Mouse (Mus musculus): ENCODE measurements around the gene Speg. TPM values are rescaled to one million over a fixed set of nuclear protein-coding genes. Genes with fewer than 3 reads are reported as not detected.

Gene Speg
- polyA plus RNA-seq, 1 experiment from 2014 or later: 20.1 TPM

DNA sequence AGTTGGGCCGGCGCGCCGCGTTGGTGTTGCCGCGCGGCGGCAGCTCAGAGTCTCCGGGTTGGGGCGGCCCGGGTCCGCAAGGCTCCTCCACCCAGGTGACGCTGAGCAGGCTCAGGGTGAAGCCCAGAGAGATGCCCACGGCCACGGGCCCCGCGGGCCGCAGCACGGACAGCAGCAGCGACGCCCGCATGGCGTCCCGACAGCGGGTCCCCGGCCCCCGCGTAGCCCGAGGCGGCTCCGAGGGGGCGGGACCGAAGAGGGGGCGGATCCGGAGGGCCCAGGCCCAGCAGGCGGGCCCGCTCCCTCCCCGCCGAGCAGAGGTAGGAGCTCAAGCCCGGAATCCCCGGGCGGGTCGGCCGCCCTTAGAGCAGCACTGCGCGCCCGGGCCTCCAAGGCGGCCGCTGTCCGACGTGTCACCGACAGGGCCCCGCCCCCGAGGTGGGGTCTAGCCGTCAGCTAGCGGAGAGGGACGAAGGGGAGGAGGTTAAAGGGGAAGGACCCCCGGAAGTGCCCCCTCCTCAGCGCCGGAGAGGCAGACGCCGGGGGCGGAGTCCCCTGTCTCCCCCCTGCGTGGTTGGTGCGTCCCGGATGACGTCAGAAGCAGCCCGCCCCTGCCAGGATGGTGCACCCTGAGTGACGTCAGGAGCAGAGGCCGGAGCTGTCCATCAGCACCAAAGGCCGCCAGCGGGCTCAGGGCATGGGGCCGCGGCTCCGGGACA lies 104.0 kb downstream of the Speg start, which contains the start of the genes Chpf and Tmem198:
Chpf (minus strand) TSS at position 392 of the 719 bp plus-strand sequence.
Tmem198 (plus strand) TSS at position 617 of the 719 bp plus-strand sequence.
- Histone ChIP-seq H3K4me1 (replicated peaks; ENCODE audit: control insufficient read depth, insufficient read depth, low read length) (no peaks in the 10 kb centered on the region), H3K27ac (ENCODE audit: low read depth, low read length) (peak within 1 kb of the TSS; percentile 80), H3K36me3 (ENCODE audit: control insufficient read depth, insufficient read depth) (peaks cover 27% of the 10 kb centered on the region; the same call in 1 of the 2 replicates), H3K4me3 (ENCODE audit: low read depth, low read length) (peak within 1 kb of the TSS; percentile 74), H3K27me3 (replicated peaks; ENCODE audit: control insufficient read depth, insufficient read depth, low read length) (peaks cover 11% of the 10 kb centered on the region; the same call in 1 of the 2 replicates), H3K4me2 (replicated peaks; ENCODE audit: low read depth) (peak within 1 kb of the TSS; percentile 97), H3K9me3 (ENCODE audit: control insufficient read depth) (no peaks in the 10 kb centered on the region), H3K9ac (ENCODE audit: low read depth, low read length) (peak within 1 kb of the TSS; percentile 67)
- peak; percentile 86 for ATAC-seq
- WGBS: 0% methylated on average over 70 of the region's 76 CpGs
- TF ChIP-seq CTCF (IDR thresholded peaks at IDR 0.05; ENCODE audit: low read depth): peak; percentile 20; the same call in 1 of the 2 replicates

DNA sequence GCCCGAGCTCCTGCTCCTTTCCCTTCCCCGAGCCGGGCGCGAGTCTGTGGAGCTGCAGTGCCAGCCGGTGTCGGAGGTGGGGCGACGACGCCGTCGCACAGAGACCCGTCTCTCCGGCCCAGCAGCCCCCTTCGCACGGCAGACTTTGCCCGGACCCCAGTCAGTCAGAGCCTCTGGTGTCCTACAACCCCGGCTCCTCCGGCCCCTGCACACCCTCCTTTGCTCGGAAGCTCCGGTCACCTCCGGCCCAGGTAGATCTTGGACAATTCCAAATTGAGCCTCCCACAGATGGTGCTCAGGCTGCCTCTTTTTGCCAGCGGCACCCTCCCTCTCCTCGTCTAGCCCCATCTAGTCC lies 104.5 kb downstream of the Speg start:
- Histone ChIP-seq H3K27me3 (replicated peaks; ENCODE audit: control insufficient read depth, insufficient read depth, low read length) (peaks cover 15% of the 10 kb centered on the region; the same call in 1 of the 2 replicates), H3K27ac (ENCODE audit: low read depth, low read length) (no peak overlapping the region), H3K4me2 (replicated peaks; ENCODE audit: low read depth) (peak overlapping the region; percentile 97), H3K9me3 (ENCODE audit: control insufficient read depth) (no peaks in the 10 kb centered on the region), H3K36me3 (ENCODE audit: control insufficient read depth, insufficient read depth) (peaks cover 21% of the 10 kb centered on the region; the same call in 1 of the 2 replicates), H3K9ac (ENCODE audit: low read depth, low read length) (no peak overlapping the region), H3K4me1 (replicated peaks; ENCODE audit: control insufficient read depth, insufficient read depth, low read length) (no peaks in the 10 kb centered on the region), H3K4me3 (ENCODE audit: low read depth, low read length) (peak overlapping the region; percentile 74)
- WGBS: 2% methylated on average over 20 of the region's 24 CpGs
- peak; percentile 0; the same call in 1 of the 2 replicates for TF ChIP-seq CTCF (IDR thresholded peaks at IDR 0.05; ENCODE audit: low read depth)
- no peak for ATAC-seq

DNA sequence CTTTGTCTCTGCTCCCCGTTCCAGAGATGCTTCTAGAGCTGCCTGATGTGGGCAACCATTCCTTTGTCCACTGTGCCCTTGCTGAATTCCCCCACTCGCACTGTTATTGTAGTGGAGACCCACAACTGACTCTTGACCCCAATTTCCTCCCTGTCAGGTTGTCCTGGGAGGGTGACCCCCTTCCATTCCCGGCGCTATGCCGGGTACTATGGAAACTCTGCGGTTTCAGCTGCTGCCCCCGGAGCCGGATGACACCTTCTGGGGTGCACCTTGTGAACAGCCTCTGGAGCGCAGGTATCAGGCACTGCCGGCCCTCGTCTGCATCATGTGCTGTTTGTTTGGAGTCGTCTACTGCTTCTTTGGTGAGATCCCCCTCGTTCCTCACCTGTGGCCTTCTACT lies 104.9 kb downstream of the Speg start:
- TF ChIP-seq CTCF (IDR thresholded peaks at IDR 0.05; ENCODE audit: low read depth): no peak
- ATAC-seq: no peak
- H3K9me3 ChIP-seq (ENCODE audit: control insufficient read depth): no peaks in the 10 kb centered on the region
- H3K27ac ChIP-seq (ENCODE audit: low read depth, low read length): no peak overlapping the region
- 22% methylated on average over 13 of the region's 13 CpGs for WGBS
- H3K4me1 ChIP-seq (replicated peaks; ENCODE audit: control insufficient read depth, insufficient read depth, low read length): no peaks in the 10 kb centered on the region
- H3K36me3 ChIP-seq (ENCODE audit: control insufficient read depth, insufficient read depth): peaks cover 17% of the 10 kb centered on the region; the same call in 1 of the 2 replicates
- no peak overlapping the region for H3K9ac ChIP-seq (ENCODE audit: low read depth, low read length)
- H3K4me2 ChIP-seq (replicated peaks; ENCODE audit: low read depth): peak overlapping the region; percentile 97; the same call in 1 of the 2 replicates
- H3K4me3 ChIP-seq (ENCODE audit: low read depth, low read length): peak overlapping the region; percentile 74
- peaks cover 15% of the 10 kb centered on the region; the same call in 1 of the 2 replicates for H3K27me3 ChIP-seq (replicated peaks; ENCODE audit: control insufficient read depth, insufficient read depth, low read length)

DNA sequence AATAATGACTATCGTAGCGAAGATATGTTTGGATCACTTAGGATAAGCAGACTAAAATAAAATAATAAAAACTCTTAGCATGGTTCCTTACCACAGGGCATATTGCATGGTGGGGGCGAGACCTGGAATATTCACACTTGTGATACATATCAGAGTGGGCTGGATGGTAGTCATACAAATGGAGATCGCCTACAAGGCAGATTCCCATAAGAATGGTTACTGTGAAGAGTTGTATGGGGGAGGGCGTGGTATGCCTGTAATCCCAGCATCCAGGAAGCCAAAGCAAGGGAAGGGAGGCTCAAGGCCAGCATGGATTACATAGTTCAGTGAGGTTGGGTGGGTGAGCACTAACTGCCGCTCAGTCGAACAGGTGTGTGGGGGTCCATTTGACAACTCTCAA lies 105.6 kb downstream of the Speg start:
- WGBS: 85% methylated on average over 7 of the region's 7 CpGs
- Histone ChIP-seq H3K9ac (ENCODE audit: low read depth, low read length) (no peak overlapping the region), H3K27ac (ENCODE audit: low read depth, low read length) (no peak overlapping the region), H3K4me3 (ENCODE audit: low read depth, low read length) (no peak overlapping the region), H3K36me3 (ENCODE audit: control insufficient read depth, insufficient read depth) (peaks cover 10% of the 10 kb centered on the region; the same call in 1 of the 2 replicates), H3K4me1 (replicated peaks; ENCODE audit: control insufficient read depth, insufficient read depth, low read length) (no peaks in the 10 kb centered on the region), H3K4me2 (replicated peaks; ENCODE audit: low read depth) (no peak overlapping the region), H3K9me3 (ENCODE audit: control insufficient read depth) (no peaks in the 10 kb centered on the region), H3K27me3 (replicated peaks; ENCODE audit: control insufficient read depth, insufficient read depth, low read length) (peaks cover 18% of the 10 kb centered on the region; the same call in 1 of the 2 replicates)
- TF ChIP-seq CTCF (IDR thresholded peaks at IDR 0.05; ENCODE audit: low read depth): no peak
- no peak for ATAC-seq

Other genes starting within 250 kb of the Speg start
- 2.5 and 3.2 TPM in 2 replicates for gene Slc23a3, start 241.4 kb upstream of the Speg start, polyA plus RNA-seq (2015; fragmentation: Nextera tagmentation; extraction: Ambion mirVana)
- gene Cnppd1, start 232.6 kb upstream of the Speg start, polyA plus RNA-seq (2015; fragmentation: Nextera tagmentation; extraction: Ambion mirVana): 45.6 and 45.9 TPM in 2 replicates
- 48.4 and 49.0 TPM in 2 replicates for gene Retreg2, start 232.5 kb upstream of the Speg start, polyA plus RNA-seq (2015; fragmentation: Nextera tagmentation; extraction: Ambion mirVana)
- 47.5 and 51.2 TPM in 2 replicates for gene Zfand2b, start 206.7 kb upstream of the Speg start, polyA plus RNA-seq (2015; fragmentation: Nextera tagmentation; extraction: Ambion mirVana)
- 13.9 and 17.1 TPM in 2 replicates for gene Abcb6, start 194.9 kb upstream of the Speg start, polyA plus RNA-seq (2015; fragmentation: Nextera tagmentation; extraction: Ambion mirVana)
- 10.7 and 10.8 TPM in 2 replicates for gene Ankzf1, start 183.1 kb upstream of the Speg start, polyA plus RNA-seq (2015; fragmentation: Nextera tagmentation; extraction: Ambion mirVana)
- 23.5 and 25.2 TPM in 2 replicates for gene Atg9a, start 183.1 kb upstream of the Speg start, polyA plus RNA-seq (2015; fragmentation: Nextera tagmentation; extraction: Ambion mirVana)
- gene Glb1l, start 164.5 kb upstream of the Speg start, polyA plus RNA-seq (2015; fragmentation: Nextera tagmentation; extraction: Ambion mirVana): 3.6 and 3.7 TPM in 2 replicates
- 50.5 and 54.4 TPM in 2 replicates for gene Stk16, start 164.5 kb upstream of the Speg start, polyA plus RNA-seq (2015; fragmentation: Nextera tagmentation; extraction: Ambion mirVana)
- gene Tuba4a, start 155.4 kb upstream of the Speg start, polyA plus RNA-seq (2015; fragmentation: Nextera tagmentation; extraction: Ambion mirVana): 113 and 119 TPM in 2 replicates
- gene A630095N17Rik, start 143.2 kb upstream of the Speg start, polyA plus RNA-seq (2015; fragmentation: Nextera tagmentation; extraction: Ambion mirVana): not detected in 2 replicates
- 10.9 and 11.4 TPM in 2 replicates for gene Dnajb2, start 138.9 kb upstream of the Speg start, polyA plus RNA-seq (2015; fragmentation: Nextera tagmentation; extraction: Ambion mirVana)
- 3.0 TPM in 2 replicates for gene Ptprn, start 110.8 kb upstream of the Speg start, polyA plus RNA-seq (2015; fragmentation: Nextera tagmentation; extraction: Ambion mirVana)
- 12.9 and 15.9 TPM in 2 replicates for gene Resp18, start 96.9 kb upstream of the Speg start, polyA plus RNA-seq (2015; fragmentation: Nextera tagmentation; extraction: Ambion mirVana)
- 125 and 130 TPM in 2 replicates for gene Dnpep, start 57.3 kb upstream of the Speg start, polyA plus RNA-seq (2015; fragmentation: Nextera tagmentation; extraction: Ambion mirVana)
- 233 and 254 TPM in 2 replicates for gene Des, start 15.0 kb upstream of the Speg start, polyA plus RNA-seq (2015; fragmentation: Nextera tagmentation; extraction: Ambion mirVana)
- gene Gmppa, start 60.6 kb downstream of the Speg start, polyA plus RNA-seq (2015; fragmentation: Nextera tagmentation; extraction: Ambion mirVana): 121 and 124 TPM in 2 replicates
- gene Asic4, start 75.1 kb downstream of the Speg start, polyA plus RNA-seq (2015; fragmentation: Nextera tagmentation; extraction: Ambion mirVana): 0.97 and 1.2 TPM in 2 replicates
- 21.8 and 22.3 TPM in 2 replicates for gene Chpf, start 104.0 kb downstream of the Speg start, polyA plus RNA-seq (2015; fragmentation: Nextera tagmentation; extraction: Ambion mirVana)
- 1.3 and 1.6 TPM in 2 replicates for gene Tmem198, start 104.2 kb downstream of the Speg start, polyA plus RNA-seq (2015; fragmentation: Nextera tagmentation; extraction: Ambion mirVana)
- 17.1 and 17.6 TPM in 2 replicates for gene Obsl1, start 131.2 kb downstream of the Speg start, polyA plus RNA-seq (2015; fragmentation: Nextera tagmentation; extraction: Ambion mirVana)
- gene Inha, start 131.8 kb downstream of the Speg start, polyA plus RNA-seq (2015; fragmentation: Nextera tagmentation; extraction: Ambion mirVana): 3.2 and 3.3 TPM in 2 replicates
- gene Stk11ip, start 146.2 kb downstream of the Speg start, polyA plus RNA-seq (2015; fragmentation: Nextera tagmentation; extraction: Ambion mirVana): 9.7 and 11.2 TPM in 2 replicates
- 4.0 and 6.2 TPM in 2 replicates for gene Slc4a3, start 171.0 kb downstream of the Speg start, polyA plus RNA-seq (2015; fragmentation: Nextera tagmentation; extraction: Ambion mirVana)

Data from intestine, postnatal 0 days (tissue).